Mouse (Mus musculus): ENCODE measurements at regions not wholly inside any gene's neighbourhood (a gene's known extent, or its start where the extent isn't known, plus 50 kb on each side); places are given as distances from the start of the nearest gene placed in this dataset.
A peak's percentile ranks its signal among the peaks of the same experiment; 100 is the strongest.

- 95% methylated on average over 1 of the region's 1 CpGs for WGBS
- no peak overlapping the region for H3K9ac ChIP-seq (replicated peaks; ENCODE audit: low read depth)
- no peaks in the 10 kb centered on the region for H3K9me3 ChIP-seq (ENCODE audit: low read length)
- H3K27me3 ChIP-seq (replicated peaks; ENCODE audit: insufficient read depth, low read length): no peaks in the 10 kb centered on the region
- no peak overlapping the region for H3K4me3 ChIP-seq (ENCODE audit: low read depth, low read length)
- H3K4me1 ChIP-seq (ENCODE audit: insufficient read depth, low read depth, low read length): no peaks in the 10 kb centered on the region
- no peak overlapping the region for H3K27ac ChIP-seq (ENCODE audit: low read length)
- no peak for ATAC-seq
- H3K4me2 ChIP-seq (replicated peaks; ENCODE audit: low read depth, low read length): no peak overlapping the region
- DNase-seq (ENCODE audit: low spot score): no peak
- H3K36me3 ChIP-seq (ENCODE audit: insufficient read depth, low read length): no peaks in the 10 kb centered on the region
- TF ChIP-seq EP300 (IDR thresholded peaks at IDR 0.05): no peak
- no peak for TF ChIP-seq CTCF (IDR thresholded peaks at IDR 0.05)
These were observed 96.4 kb upstream of the Cpm start for GRCm38 (mm10) chr10:117532750-117533540.

DNA sequence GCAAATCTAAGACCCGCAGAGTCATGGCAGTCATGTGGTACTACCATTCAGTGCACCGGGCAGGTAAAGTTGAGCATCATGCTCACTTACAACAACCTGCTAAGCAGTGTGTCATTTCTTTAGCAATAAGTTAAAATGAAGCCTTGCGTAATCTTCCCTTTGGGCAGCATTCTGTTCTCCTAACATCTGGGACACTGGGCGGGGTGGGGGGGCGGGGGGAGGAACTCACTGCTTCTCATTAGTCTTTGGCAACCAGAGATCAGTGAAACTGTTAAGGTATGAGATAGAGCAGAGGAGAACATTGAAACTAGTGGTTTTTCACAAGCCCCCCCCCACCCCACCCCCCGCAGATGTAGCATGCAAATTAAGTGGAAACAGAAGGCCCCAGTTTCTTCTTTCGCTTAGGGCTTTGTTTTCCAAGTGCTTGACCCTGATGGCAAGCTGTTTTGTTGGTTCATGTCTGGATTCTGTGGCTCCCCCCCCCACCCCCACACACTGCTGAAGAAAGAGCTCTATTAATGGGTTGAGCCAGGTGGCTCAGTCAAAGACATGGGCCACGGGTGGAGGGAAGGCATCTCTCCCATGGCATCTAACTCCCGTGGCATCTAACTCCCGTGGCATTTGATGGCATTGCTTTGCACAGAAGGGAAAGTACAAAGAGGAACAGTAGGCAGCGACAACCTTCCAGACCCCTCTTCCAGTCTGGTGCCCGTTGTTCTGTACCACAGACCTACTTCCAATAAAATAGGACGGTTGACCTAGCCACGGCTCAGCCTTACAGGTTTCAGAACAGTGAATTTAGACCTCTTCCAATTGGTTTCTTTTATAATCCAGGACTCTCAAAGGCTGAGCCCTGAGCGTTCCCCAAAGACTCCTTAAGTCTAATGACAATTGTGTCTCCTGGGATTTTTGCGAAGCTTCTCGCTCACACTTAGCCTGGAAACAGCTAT, 97.2 kb upstream of the Cpm start:
- Histone ChIP-seq H3K9ac (replicated peaks; ENCODE audit: low read depth) (no peak overlapping the region), H3K27me3 (replicated peaks; ENCODE audit: insufficient read depth, low read length) (no peaks in the 10 kb centered on the region)

GRCm38 (mm10) chr10:117530859-117531602, 98.3 kb upstream of the Cpm start:
- no peak overlapping the region for H3K4me3 ChIP-seq (ENCODE audit: low read depth, low read length)
- H3K4me1 ChIP-seq (ENCODE audit: insufficient read depth, low read depth, low read length): no peaks in the 10 kb centered on the region
- no peak overlapping the region for H3K9ac ChIP-seq (replicated peaks; ENCODE audit: low read depth)
- no peak for TF ChIP-seq EP300 (IDR thresholded peaks at IDR 0.05)
- no peak for TF ChIP-seq CTCF (IDR thresholded peaks at IDR 0.05)
- no peak overlapping the region for H3K27ac ChIP-seq (ENCODE audit: low read length)
- DNase-seq (ENCODE audit: low spot score) (no peak), ATAC-seq (no peak)
- no peak overlapping the region for H3K4me2 ChIP-seq (replicated peaks; ENCODE audit: low read depth, low read length)
- H3K27me3 ChIP-seq (replicated peaks; ENCODE audit: insufficient read depth, low read length): no peaks in the 10 kb centered on the region
- H3K36me3 ChIP-seq (ENCODE audit: insufficient read depth, low read length): no peaks in the 10 kb centered on the region
- no peaks in the 10 kb centered on the region for H3K9me3 ChIP-seq (ENCODE audit: low read length)
- WGBS: 63% methylated on average over 10 of the region's 10 CpGs

More for the DNA sequence above, 97.2 kb upstream of the Cpm start:
- H3K27ac ChIP-seq (ENCODE audit: low read length): no peak overlapping the region
- H3K4me3 ChIP-seq (ENCODE audit: low read depth, low read length): no peak overlapping the region
- 85% methylated on average over 17 of the region's 17 CpGs for WGBS
- H3K4me1 ChIP-seq (ENCODE audit: insufficient read depth, low read depth, low read length): no peaks in the 10 kb centered on the region
- DNase-seq (ENCODE audit: low spot score) (peak; percentile 54), ATAC-seq (peak; percentile 43; the same call in 1 of the 2 replicates)
- H3K9me3 ChIP-seq (ENCODE audit: low read length): no peaks in the 10 kb centered on the region
- H3K4me2 ChIP-seq (replicated peaks; ENCODE audit: low read depth, low read length): no peak overlapping the region
- H3K36me3 ChIP-seq (ENCODE audit: insufficient read depth, low read length): no peaks in the 10 kb centered on the region
- TF ChIP-seq CTCF (IDR thresholded peaks at IDR 0.05) (no peak), EP300 (IDR thresholded peaks at IDR 0.05) (no peak)

GRCm38 (mm10) chr10:117530007-117530858, 99.1 kb upstream of the Cpm start:
- Histone ChIP-seq H3K36me3 (ENCODE audit: insufficient read depth, low read length) (no peaks in the 10 kb centered on the region), H3K4me3 (ENCODE audit: low read depth, low read length) (no peak overlapping the region), H3K9ac (replicated peaks; ENCODE audit: low read depth) (no peak overlapping the region), H3K4me1 (ENCODE audit: insufficient read depth, low read depth, low read length) (no peaks in the 10 kb centered on the region), H3K4me2 (replicated peaks; ENCODE audit: low read depth, low read length) (no peak overlapping the region), H3K27me3 (replicated peaks; ENCODE audit: insufficient read depth, low read length) (no peaks in the 10 kb centered on the region), H3K27ac (ENCODE audit: low read length) (no peak overlapping the region), H3K9me3 (ENCODE audit: low read length) (no peaks in the 10 kb centered on the region)
- ATAC-seq (no peak), DNase-seq (ENCODE audit: low spot score) (no peak)
- 58% methylated on average over 15 of the region's 15 CpGs for WGBS
- TF ChIP-seq CTCF (IDR thresholded peaks at IDR 0.05): no peak
- TF ChIP-seq EP300 (IDR thresholded peaks at IDR 0.05): no peak

- 84% methylated on average over 7 of the region's 7 CpGs for WGBS
- TF ChIP-seq CTCF (IDR thresholded peaks at IDR 0.05) (no peak), EP300 (IDR thresholded peaks at IDR 0.05) (no peak)
These were observed 99.9 kb upstream of the Cpm start for GRCm38 (mm10) chr10:117529269-117530006.

More at GRCm38 (mm10) chr10:117529269-117530006, 99.9 kb upstream of the Cpm start:
- H3K4me1 ChIP-seq (ENCODE audit: insufficient read depth, low read depth, low read length): no peaks in the 10 kb centered on the region
- H3K4me2 ChIP-seq (replicated peaks; ENCODE audit: low read depth, low read length): no peak overlapping the region
- DNase-seq (ENCODE audit: low spot score): no peak
- no peak overlapping the region for H3K9ac ChIP-seq (replicated peaks; ENCODE audit: low read depth)
- no peaks in the 10 kb centered on the region for H3K27me3 ChIP-seq (replicated peaks; ENCODE audit: insufficient read depth, low read length)
- no peaks in the 10 kb centered on the region for H3K36me3 ChIP-seq (ENCODE audit: insufficient read depth, low read length)
- no peaks in the 10 kb centered on the region for H3K9me3 ChIP-seq (ENCODE audit: low read length)
- H3K4me3 ChIP-seq (ENCODE audit: low read depth, low read length): no peak overlapping the region
- ATAC-seq: no peak
- no peak overlapping the region for H3K27ac ChIP-seq (ENCODE audit: low read length)

Measured in lung, postnatal 0 days (tissue).